Mouse (Mus musculus): Measurements from ENCODE around the gene Gls2. TPM values are rescaled to one million over a fixed set of nuclear protein-coding genes. Genes with fewer than 3 reads are reported as not detected.
A peak's percentile ranks its signal among the peaks of the same experiment; 100 is the strongest.

The Gls2 gene
- total RNA-seq, 1 experiment from 2014 or later, result 0.79 TPM

GRCm38 (mm10) chr10:128247020-128247732 lies 52.9 kb downstream of the Gls2 start:
- no peak for ATAC-seq (replicated peaks in 1 of 2; ENCODE audit: insufficient read depth in 1 of 2, low FRiP score in 2 of 2, low TSS enrichment in 1 of 2, low read depth in 1 of 2, poor library complexity in 2 of 2, severe bottlenecking in 2 of 2)

GRCm38 (mm10) chr10:128250565-128250964 lies 56.3 kb downstream of the Gls2 start:
- ATAC-seq (replicated peaks in 1 of 2; ENCODE audit: insufficient read depth in 1 of 2, low FRiP score in 2 of 2, low TSS enrichment in 1 of 2, low read depth in 1 of 2, poor library complexity in 2 of 2, severe bottlenecking in 2 of 2), result no peak

GRCm38 (mm10) chr10:128253677-128254255 lies 59.5 kb downstream of the Gls2 start, which contains the start of gene Apon:
Apon (plus strand) TSS chr10:128254096.
- ATAC-seq (replicated peaks in 1 of 2; ENCODE audit: insufficient read depth in 1 of 2, low FRiP score in 2 of 2, low TSS enrichment in 1 of 2, low read depth in 1 of 2, poor library complexity in 2 of 2, severe bottlenecking in 2 of 2), result no peak

GRCm38 (mm10) chr10:128255925-128256324 lies 61.7 kb downstream of the Gls2 start:
- ATAC-seq (replicated peaks in 1 of 2; ENCODE audit: insufficient read depth in 1 of 2, low FRiP score in 2 of 2, low TSS enrichment in 1 of 2, low read depth in 1 of 2, poor library complexity in 2 of 2, severe bottlenecking in 2 of 2), result no peak

- ATAC-seq (replicated peaks in 1 of 2; ENCODE audit: insufficient read depth in 1 of 2, low FRiP score in 2 of 2, low TSS enrichment in 1 of 2, low read depth in 1 of 2, poor library complexity in 2 of 2, severe bottlenecking in 2 of 2), result no peak
Observed at GRCm38 (mm10) chr10:128256328-128256727, 62.1 kb downstream of the Gls2 start.

GRCm38 (mm10) chr10:128258953-128259352 lies 64.7 kb downstream of the Gls2 start:
- peak; percentile 97 to 98 for ATAC-seq (replicated peaks in 1 of 2; ENCODE audit: insufficient read depth in 1 of 2, low FRiP score in 2 of 2, low TSS enrichment in 1 of 2, low read depth in 1 of 2, poor library complexity in 2 of 2, severe bottlenecking in 2 of 2)

Other genes starting within 250 kb of the Gls2 start
- gene Hsd17b6, start 186.8 kb upstream of the Gls2 start, total RNA-seq (2017), result not detected in 2 replicates
- gene Prim1, start 179.3 kb upstream of the Gls2 start, total RNA-seq (2017), result 108 and 113 TPM in 2 replicates
- 2,160 and 2,701 TPM in 2 replicates for gene Naca, start 158.9 kb upstream of the Gls2 start, total RNA-seq (2017)
- 249 and 336 TPM in 2 replicates for gene Ptges3, start 135.5 kb upstream of the Gls2 start, total RNA-seq (2017)
- 1,271 and 2,840 TPM in 2 replicates for gene Atp5b, start 111.2 kb upstream of the Gls2 start, total RNA-seq (2017)
- gene Baz2a, start 102.9 kb upstream of the Gls2 start, total RNA-seq (2017), result 17.8 and 23.1 TPM in 2 replicates
- gene Rbms2, start 14.2 kb upstream of the Gls2 start, total RNA-seq (2017), result 6.9 and 9.3 TPM in 2 replicates
- 10.3 and 11.9 TPM in 2 replicates for gene Spryd4, start 17.4 kb downstream of the Gls2 start, total RNA-seq (2017)
- 0.69 TPM in 1 of 2 replicates, not detected in the other for gene Mip, start 31.4 kb downstream of the Gls2 start, total RNA-seq (2017)
- gene Timeless, start 37.6 kb downstream of the Gls2 start, total RNA-seq (2017), result 52.8 and 60.3 TPM in 2 replicates
- 0.19 TPM in 1 of 2 replicates, not detected in the other for gene Apon, start 59.6 kb downstream of the Gls2 start, total RNA-seq (2017)
- gene Apof, start 74.2 kb downstream of the Gls2 start, total RNA-seq (2017), result not detected in 2 replicates
- gene Stat2, start 76.1 kb downstream of the Gls2 start, total RNA-seq (2017), result 12.3 and 18.1 TPM in 2 replicates
- 1.1 TPM in 1 of 2 replicates, not detected in the other for gene Il23a, start 104.3 kb downstream of the Gls2 start, total RNA-seq (2017)
- gene Pan2, start 108.9 kb downstream of the Gls2 start, total RNA-seq (2017), result 12.7 and 16.9 TPM in 2 replicates
- gene Cnpy2, start 128.0 kb downstream of the Gls2 start, total RNA-seq (2017), result 106 and 135 TPM in 2 replicates
- 69.8 and 79.5 TPM in 2 replicates for gene Cs, start 143.3 kb downstream of the Gls2 start, total RNA-seq (2017)
- 8.1 and 8.7 TPM in 2 replicates for gene Coq10a, start 174.5 kb downstream of the Gls2 start, total RNA-seq (2017)
- 8.9 and 12.1 TPM in 2 replicates for gene Ankrd52, start 182.7 kb downstream of the Gls2 start, total RNA-seq (2017)
- not detected in 2 replicates for gene Slc39a5, start 206.8 kb downstream of the Gls2 start, total RNA-seq (2017)
- gene Nabp2, start 217.0 kb downstream of the Gls2 start, total RNA-seq (2017), result 57.0 and 106 TPM in 2 replicates
- 18.4 and 20.7 TPM in 2 replicates for gene Rnf41, start 217.2 kb downstream of the Gls2 start, total RNA-seq (2017)